ENCODE assay signal across 28 mouse cellular contexts in the genomic region with DNA sequence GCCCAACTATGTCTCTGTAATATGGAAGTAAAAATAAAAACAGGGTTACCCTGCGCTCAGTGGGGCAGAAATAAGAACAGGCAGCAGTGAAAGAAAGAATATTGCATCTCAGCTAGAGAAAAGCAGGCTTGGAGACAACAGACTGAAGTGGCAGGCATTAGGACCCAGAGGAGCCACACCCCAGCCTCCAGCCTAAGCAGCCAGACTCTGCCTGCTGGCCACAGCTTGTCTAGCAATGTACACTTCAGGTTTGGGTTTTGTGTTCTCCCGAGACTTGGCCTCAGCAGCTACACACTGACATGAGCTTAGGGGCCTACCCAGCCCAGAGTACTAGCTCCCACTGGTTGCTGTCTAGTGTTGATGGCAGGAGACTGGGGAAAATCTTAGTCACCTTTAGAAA. TPM values are rescaled to one million over a fixed set of nuclear protein-coding genes. Genes with fewer than 3 reads are reported as not detected.
DNase-seq lines count a peak whose midpoint lies in the region; ATAC-seq and TF ChIP-seq lines count a peak whose summit lies in the region.
"Not testable (repeated sequence)": the region's sequence is repeated elsewhere in the genome, so short reads cannot be mapped to it uniquely, and the experiment has no call there.
"Had no signal": no experiment of that assay in that cellular context is flagged by ENCODE, and none has a peak within 500 bp of the region (broad histone marks: within the 10 kb centered on the region; RNA-seq: fewer than 3 reads in every experiment).

No protein-coding gene starts in this region.

- H3K9me3 ChIP-seq in embryonic facial prominence, embryonic 10.5 days; lung, embryonic 14.5 days (ENCODE audit: low read depth, low read length): not testable (repeated sequence)

- peak; percentile 3 for DNase-seq in CD4-positive, CD25-positive, alpha-beta regulatory T cell, adult 2 months (ENCODE audit: low read depth, low spot score)
- DNase-seq in embryonic facial prominence, embryonic 10.5 days (ENCODE audit: low spot score): peak; percentile 9
- peak; percentile 16 for DNase-seq in induced T-regulatory cell, adult 2 months (ENCODE audit: low read depth)
- DNase-seq in lung, embryonic 14.5 days: not testable (repeated sequence)

- H3K4me2 ChIP-seq in lung, embryonic 14.5 days: not testable (repeated sequence)

- H3K9ac ChIP-seq in lung, embryonic 14.5 days: not testable (repeated sequence)

- WGBS in embryonic facial prominence, embryonic 10.5 days: 40% methylated on average over 2 of the region's 2 CpGs
- 37% methylated on average over 2 of the region's 2 CpGs for WGBS in lung, embryonic 14.5 days

- peak; percentile 57; the same call in 1 of the 2 replicates for ATAC-seq in cerebellum, adult (ENCODE audit: insufficient number of reproducible peaks, low FRiP score, low TSS enrichment)
- 0 out of 2 replicates have a peak, but pooled peaks have one; percentile 33 for ATAC-seq in granulocyte monocyte progenitor cell, adult 5-6 weeks (replicated peaks; ENCODE audit: poor library complexity, severe bottlenecking)
- peak; percentile 31; the same call in 1 of the 2 replicates for ATAC-seq in lung, embryonic 14.5 days (ENCODE audit: insufficient read depth)
- peak; percentile 80 for ATAC-seq in megakaryocyte progenitor cell, adult 5-6 weeks (replicated peaks; ENCODE audit: poor library complexity)

- H3K4me3 ChIP-seq in embryonic facial prominence, embryonic 10.5 days; lung, embryonic 14.5 days (ENCODE audit: low read depth, low read length): not testable (repeated sequence)

- not testable (repeated sequence) for H3K36me3 ChIP-seq in embryonic facial prominence, embryonic 10.5 days (replicated peaks); lung, embryonic 14.5 days (ENCODE audit: insufficient read depth)

- not testable (repeated sequence) for H3K4me1 ChIP-seq in embryonic facial prominence, embryonic 10.5 days; lung, embryonic 14.5 days (ENCODE audit: insufficient read depth)

- H3K27ac ChIP-seq in embryonic facial prominence, embryonic 10.5 days (replicated peaks); lung, embryonic 14.5 days (ENCODE audit: low read depth): not testable (repeated sequence)

- TF ChIP-seq CTCF in lung, embryonic 14.5 days (IDR thresholded peaks at IDR 0.05; ENCODE audit: low read depth): not testable (repeated sequence)

- H3K27me3 ChIP-seq in embryonic facial prominence, embryonic 10.5 days (replicated peaks; ENCODE audit: low read depth, poor library complexity, severe bottlenecking); lung, embryonic 14.5 days (ENCODE audit: insufficient read depth, low read length): not testable (repeated sequence)

RNA-seq across cellular contexts. Expression of gene Iltifb, which starts 7.3 kb away (rescaled TPM):
- not detected in 2 replicates for polyA plus RNA-seq in embryonic facial prominence, embryonic 10.5 days (2016; fragmentation: Nextera tagmentation; extraction: Ambion mirVana)
- total RNA-seq in granulocyte monocyte progenitor cell, adult 5-6 weeks (2014; fragmentation: Nextera tagmentation): not detected in 2 replicates
- total RNA-seq in granulocyte monocyte progenitor cell, adult 5-6 weeks (2017): not detected in 2 replicates
- not detected in 2 replicates for polyA plus RNA-seq in lung, embryonic 14.5 days (2014; fragmentation: Nextera tagmentation; extraction: Ambion mirVana)
- not detected in 2 replicates for total RNA-seq in megakaryocyte progenitor cell, adult 5-6 weeks (2015)
- not detected in 2 replicates for total RNA-seq in megakaryocyte progenitor cell, adult 5-6 weeks (2017)
- total RNA-seq: adrenal gland, adult 2 months; adrenal gland, postnatal 14 days; adrenal gland, postnatal 4 days; gastrocnemius, adult 2 months; gastrocnemius, postnatal 14 days; gastrocnemius, postnatal 4 days; heart, adult 2 months; heart, postnatal 14 days; heart, postnatal 4 days; MEL had no signal
- polyA plus RNA-seq: adrenal gland, adult 2 months; embryonic facial prominence, embryonic 13.5 days; erythroblast, embryonic 14.5 days; forebrain, embryonic 14.5 days; frontal cortex, adult 2 months; heart, adult 2 months; heart, embryonic 10.5 days; heart, embryonic 13.5 days; heart, embryonic 16.5 days; hindbrain, embryonic 12.5 days; intestine, embryonic 15.5 days had no signal

RNA-seq across cellular contexts. Expression of gene Gm9040, which starts 24.6 kb away (rescaled TPM):
- polyA plus RNA-seq in embryonic facial prominence, embryonic 10.5 days (2016; fragmentation: Nextera tagmentation; extraction: Ambion mirVana): not detected in 2 replicates
- total RNA-seq in granulocyte monocyte progenitor cell, adult 5-6 weeks (2014; fragmentation: Nextera tagmentation): not detected in 2 replicates
- not detected in 2 replicates for total RNA-seq in granulocyte monocyte progenitor cell, adult 5-6 weeks (2017)
- polyA plus RNA-seq in lung, embryonic 14.5 days (2014; fragmentation: Nextera tagmentation; extraction: Ambion mirVana): not detected in 2 replicates
- not detected in 2 replicates for total RNA-seq in megakaryocyte progenitor cell, adult 5-6 weeks (2015)
- total RNA-seq in megakaryocyte progenitor cell, adult 5-6 weeks (2017): not detected in 2 replicates
- total RNA-seq: adrenal gland, adult 2 months; adrenal gland, postnatal 14 days; adrenal gland, postnatal 4 days; forebrain, postnatal 0 days; gastrocnemius, adult 2 months; gastrocnemius, postnatal 14 days; gastrocnemius, postnatal 4 days; heart, adult 2 months; heart, postnatal 14 days; heart, postnatal 4 days; MEL had no signal
- polyA plus RNA-seq: adrenal gland, adult 2 months; embryonic facial prominence, embryonic 13.5 days; erythroblast, embryonic 14.5 days; forebrain, embryonic 14.5 days; forebrain, postnatal 0 days; frontal cortex, adult 2 months; heart, adult 2 months; heart, embryonic 10.5 days; heart, embryonic 13.5 days; heart, embryonic 16.5 days; hindbrain, embryonic 12.5 days; hindbrain, embryonic 15.5 days; intestine, embryonic 15.5 days had no signal

RNA-seq across cellular contexts. Expression of gene Gm9044, which starts 30.1 kb away (rescaled TPM):
- polyA plus RNA-seq in embryonic facial prominence, embryonic 10.5 days (2016; fragmentation: Nextera tagmentation; extraction: Ambion mirVana): not detected in 2 replicates
- total RNA-seq in granulocyte monocyte progenitor cell, adult 5-6 weeks (2014; fragmentation: Nextera tagmentation): not detected in 2 replicates
- not detected in 2 replicates for total RNA-seq in granulocyte monocyte progenitor cell, adult 5-6 weeks (2017)
- polyA plus RNA-seq in lung, embryonic 14.5 days (2014; fragmentation: Nextera tagmentation; extraction: Ambion mirVana): not detected in 2 replicates
- not detected in 2 replicates for total RNA-seq in megakaryocyte progenitor cell, adult 5-6 weeks (2015)
- total RNA-seq in megakaryocyte progenitor cell, adult 5-6 weeks (2017): not detected in 2 replicates
- total RNA-seq: adrenal gland, adult 2 months; adrenal gland, postnatal 14 days; adrenal gland, postnatal 4 days; forebrain, postnatal 0 days; gastrocnemius, adult 2 months; gastrocnemius, postnatal 14 days; gastrocnemius, postnatal 4 days; heart, adult 2 months; heart, postnatal 14 days; heart, postnatal 4 days; MEL had no signal
- polyA plus RNA-seq: adrenal gland, adult 2 months; embryonic facial prominence, embryonic 13.5 days; erythroblast, embryonic 14.5 days; forebrain, embryonic 14.5 days; forebrain, postnatal 0 days; frontal cortex, adult 2 months; heart, adult 2 months; heart, embryonic 10.5 days; heart, embryonic 13.5 days; heart, embryonic 16.5 days; hindbrain, embryonic 12.5 days; hindbrain, embryonic 15.5 days; intestine, embryonic 15.5 days had no signal

RNA-seq across cellular contexts. Expression of gene Gm9045, which starts 35.5 kb away (rescaled TPM):
- polyA plus RNA-seq in embryonic facial prominence, embryonic 10.5 days (2016; fragmentation: Nextera tagmentation; extraction: Ambion mirVana): 0.13 TPM in 1 of 2 replicates, not detected in the other
- not detected in 2 replicates for total RNA-seq in granulocyte monocyte progenitor cell, adult 5-6 weeks (2014; fragmentation: Nextera tagmentation)
- 0.17 TPM in 1 of 2 replicates, not detected in the other for total RNA-seq in granulocyte monocyte progenitor cell, adult 5-6 weeks (2017)
- polyA plus RNA-seq in lung, embryonic 14.5 days (2014; fragmentation: Nextera tagmentation; extraction: Ambion mirVana): not detected in 2 replicates
- 0.15 TPM in 2 replicates for total RNA-seq in megakaryocyte progenitor cell, adult 5-6 weeks (2015)
- 0.08 TPM in 1 of 2 replicates, not detected in the other for total RNA-seq in megakaryocyte progenitor cell, adult 5-6 weeks (2017)
- total RNA-seq: adrenal gland, adult 2 months; adrenal gland, postnatal 14 days; forebrain, postnatal 0 days; gastrocnemius, adult 2 months; gastrocnemius, postnatal 14 days; gastrocnemius, postnatal 4 days; heart, adult 2 months; heart, postnatal 14 days; heart, postnatal 4 days had no signal
- polyA plus RNA-seq: adrenal gland, adult 2 months; embryonic facial prominence, embryonic 13.5 days; erythroblast, embryonic 14.5 days; forebrain, postnatal 0 days; heart, adult 2 months; hindbrain, embryonic 12.5 days; hindbrain, embryonic 15.5 days; intestine, embryonic 15.5 days had no signal

RNA-seq across cellular contexts. Expression of gene Gm9046, which starts 40.9 kb away (rescaled TPM):
- not detected in 2 replicates for polyA plus RNA-seq in embryonic facial prominence, embryonic 10.5 days (2016; fragmentation: Nextera tagmentation; extraction: Ambion mirVana)
- not detected in 2 replicates for total RNA-seq in granulocyte monocyte progenitor cell, adult 5-6 weeks (2014; fragmentation: Nextera tagmentation)
- not detected in 2 replicates for total RNA-seq in granulocyte monocyte progenitor cell, adult 5-6 weeks (2017)
- not detected in 2 replicates for polyA plus RNA-seq in lung, embryonic 14.5 days (2014; fragmentation: Nextera tagmentation; extraction: Ambion mirVana)
- total RNA-seq in megakaryocyte progenitor cell, adult 5-6 weeks (2015): not detected in 2 replicates
- total RNA-seq in megakaryocyte progenitor cell, adult 5-6 weeks (2017): not detected in 2 replicates
- total RNA-seq: adrenal gland, adult 2 months; adrenal gland, postnatal 14 days; adrenal gland, postnatal 4 days; forebrain, postnatal 0 days; gastrocnemius, adult 2 months; gastrocnemius, postnatal 14 days; gastrocnemius, postnatal 4 days; heart, adult 2 months; heart, postnatal 14 days; heart, postnatal 4 days; MEL had no signal
- polyA plus RNA-seq: adrenal gland, adult 2 months; embryonic facial prominence, embryonic 13.5 days; erythroblast, embryonic 14.5 days; forebrain, embryonic 14.5 days; forebrain, postnatal 0 days; frontal cortex, adult 2 months; heart, adult 2 months; heart, embryonic 10.5 days; heart, embryonic 13.5 days; heart, embryonic 16.5 days; hindbrain, embryonic 12.5 days; hindbrain, embryonic 15.5 days; intestine, embryonic 15.5 days had no signal
